Mouse (Mus musculus) CH12.LX (cell line): ENCODE results near the gene Hoxd4. TPM values are rescaled to one million over a fixed set of nuclear protein-coding genes. Genes with fewer than 3 reads are reported as not detected.
A peak's percentile ranks its signal among the peaks of the same experiment; 100 is the strongest.

Experiments
- DNase-seq: peaks from one replicate; pipeline ENCODE4 v3.0.0-alpha.2; 2013; ENCODE audit errors: extremely low read depth
- H3K27ac ChIP-seq: 2 replicates; pipeline ENCODE4 v1.5.1; 2012; ENCODE audit warnings: low read depth, mild to moderate bottlenecking, control low read depth, moderate library complexity; ENCODE audit not compliant: insufficient read depth
- H3K27me3 ChIP-seq: replicated peaks from 2 replicates; pipeline ENCODE3; 2012; ENCODE audit warnings: inconsistent platforms
- H3K36me3 ChIP-seq, 2 experiments: replicated peaks in 1 of 2; 2 replicates each; pipeline versions ENCODE3 to v1.6.1; 2012; ENCODE audit warnings: inconsistent platforms in 1 of 2, low read length in 1 of 2, mild to moderate bottlenecking in 1 of 2, mixed read lengths in 1 of 2, moderate library complexity in 1 of 2; ENCODE audit not compliant: control insufficient read depth in 1 of 2, insufficient read depth in 1 of 2
- H3K4me1 ChIP-seq, 2 experiments: 2 replicates each; pipeline ENCODE4 v1.6.1; 2012; ENCODE audit warnings: inconsistent platforms in 1 of 2, moderate library complexity in 1 of 2; ENCODE audit not compliant: insufficient read depth in 2 of 2, control insufficient read depth in 1 of 2
- H3K4me2 ChIP-seq: 2 replicates; pipeline ENCODE4 v1.6.1; 2012; ENCODE audit warnings: low read depth, mild to moderate bottlenecking, control low read depth; ENCODE audit not compliant: poor library complexity, insufficient read depth, severe bottlenecking
- H3K4me3 ChIP-seq, 3 experiments: fragments of 150-350 bp in 1 of 3; sonication (generic) in 1 of 3; replicated peaks in 1 of 3; 2 replicates each; pipeline versions ENCODE3 to v1.5.1; 2011 to 2012; ENCODE audit warnings: low read depth in 2 of 3, low read length in 2 of 3, mild to moderate bottlenecking in 2 of 3, moderate library complexity in 2 of 3, control low read depth in 1 of 3, improper control_type of control experiment in 1 of 3, inconsistent platforms in 1 of 3, mixed read lengths in 1 of 3; ENCODE audit not compliant: poor library complexity in 1 of 3
- H3K79me2 ChIP-seq: replicated peaks from 2 replicates; pipeline ENCODE4 v1.6.1; 2012; ENCODE audit warnings: mild to moderate bottlenecking, moderate library complexity; ENCODE audit not compliant: control insufficient read depth, poor library complexity, insufficient read depth, severe bottlenecking; ENCODE audit errors: extremely low read depth
- H3K9ac ChIP-seq: 2 replicates; pipeline ENCODE4 v1.6.1; 2012; ENCODE audit warnings: low read depth, mild to moderate bottlenecking, control low read depth, moderate library complexity; ENCODE audit not compliant: insufficient read depth
- H3K9me3 ChIP-seq: replicated peaks from 2 replicates; pipeline ENCODE3; 2012; ENCODE audit warnings: low read length, inconsistent platforms, mixed read lengths
- BHLHE40 ChIP-seq: IDR thresholded peaks from 2 replicates; pipeline ENCODE4 v1.6.1; 2011; ENCODE audit warnings: mild to moderate bottlenecking, low read depth, low read length, improper control_type of control experiment
- CHD1 ChIP-seq: IDR thresholded peaks from 2 replicates; pipeline ENCODE4 v1.6.1; 2012; ENCODE audit warnings: low read depth, low read length, improper control_type of control experiment, inconsistent platforms
- CHD2 ChIP-seq: IDR thresholded peaks from 2 replicates; pipeline ENCODE4 v1.6.1; 2011; ENCODE audit warnings: low read length, improper control_type of control experiment
- CTCF ChIP-seq, 2 experiments: IDR thresholded peaks in 1 of 2; conservative IDR thresholded peaks in 1 of 2; 2 replicates each; pipeline ENCODE4 v1.5.1; 2011 to 2012; ENCODE audit warnings: low read depth in 2 of 2, low read length in 2 of 2, improper control_type of control experiment in 1 of 2, inconsistent platforms in 1 of 2, mild to moderate bottlenecking in 1 of 2, moderate library complexity in 1 of 2
- ELF1 ChIP-seq: IDR thresholded peaks from 2 replicates; pipeline ENCODE4 v1.6.1; 2014; ENCODE audit warnings: low read depth, mild to moderate bottlenecking, inconsistent platforms, low read length, improper control_type of control experiment
- IRF4 ChIP-seq: IDR thresholded peaks from 2 replicates; pipeline ENCODE4 v1.6.1; 2014; ENCODE audit warnings: low read depth, mild to moderate bottlenecking, inconsistent platforms, low read length, improper control_type of control experiment
- JUN ChIP-seq: IDR thresholded peaks from 2 replicates; pipeline ENCODE4 v1.6.1; 2011; ENCODE audit warnings: low read depth, mild to moderate bottlenecking, low read length, improper control_type of control experiment, moderate library complexity; ENCODE audit not compliant: insufficient read depth
- MAZ ChIP-seq: IDR thresholded peaks from 2 replicates; pipeline ENCODE4 v1.6.1; 2012; ENCODE audit warnings: low read depth, mild to moderate bottlenecking, inconsistent platforms, low read length, improper control_type of control experiment, moderate library complexity
- MEF2A ChIP-seq: IDR thresholded peaks from 2 replicates; pipeline ENCODE4 v1.6.1; 2014; ENCODE audit warnings: low read depth, mild to moderate bottlenecking, inconsistent platforms, low read length, improper control_type of control experiment, borderline replicate concordance
- MXI1 ChIP-seq: IDR thresholded peaks from 2 replicates; pipeline ENCODE4 v1.6.1; 2011; ENCODE audit warnings: mild to moderate bottlenecking, low read depth, low read length, improper control_type of control experiment
- MYC ChIP-seq: IDR thresholded peaks from 2 replicates; pipeline ENCODE4 v1.6.1; 2011; ENCODE audit warnings: low read depth, mild to moderate bottlenecking, improper control_type of control experiment, low read length
- NRF1 ChIP-seq: IDR thresholded peaks from 2 replicates; pipeline ENCODE4 v1.6.1; 2014; ENCODE audit warnings: low read depth, mild to moderate bottlenecking, inconsistent platforms, low read length, improper control_type of control experiment, moderate library complexity
- RAD21 ChIP-seq: IDR thresholded peaks from 2 replicates; pipeline ENCODE4 v1.6.1; 2011; ENCODE audit warnings: low read depth, mild to moderate bottlenecking, low read length, improper control_type of control experiment, moderate library complexity
- SMC3 ChIP-seq: IDR thresholded peaks from 2 replicates; pipeline ENCODE4 v1.6.1; 2011; ENCODE audit warnings: low read depth, low read length, improper control_type of control experiment
- ZMIZ1 ChIP-seq: IDR thresholded peaks from 2 replicates; pipeline ENCODE4 v1.6.1; 2012; ENCODE audit warnings: low read depth, mild to moderate bottlenecking, inconsistent platforms, low read length, improper control_type of control experiment
- dilution Hi-C: fragments of 300-500 bp; cut with MboI; formaldehyde crosslinking; loops from 2 replicates; pipeline ENCODE4 v1.14.3; 2020; ENCODE audit warnings: low sequenced_read_pairs; ENCODE audit not compliant: extremely low pct_unique_long_range_greater_than_20kb, extremely low pct_ligation_motif_present
- in situ Hi-C: fragments of 300-500 bp; cut with MboI; formaldehyde crosslinking; loops from 3 replicates; pipeline ENCODE4 v1.14.3; 2019; ENCODE audit warnings: low sequenced_read_pairs, low pct_ligation_motif_present, low pct_unique_long_range_greater_than_20kb, mixed read lengths
- polyA plus RNA-seq: library from polyadenylated mRNA; unstranded; fragments of >175 nt; gene quantifications from 2 replicates; pipeline ENCODE4 v1.2.1, GENCODE M21; 2012; ENCODE audit warnings: low read depth; ENCODE audit not compliant: insufficient read length
- total RNA-seq, 2 experiments: library from RNA; depleted of rRNA; stranded (reverse); fragments of 300-350 nt in 1 of 2; fragments of >200 nt in 1 of 2; gene quantifications; 2 replicates each; pipeline ENCODE4 v1.2.3; 2012 to 2014

The Hoxd4 gene
- total and polyA plus RNA-seq, 3 experiments, result 6.0 to 9.8 (median 6.3) TPM

GRCm38 (mm10) chr2:74733765-74734164, 22.0 kb downstream of the Hoxd4 start:
- H3K4me2 ChIP-seq, result peak overlapping the region; percentile 98
- no peak for TF ChIP-seq MYC
- TF ChIP-seq ZMIZ1, result no peak
- TF ChIP-seq BHLHE40, result no peak
- no peak for TF ChIP-seq MEF2A
- no peak for TF ChIP-seq MXI1
- no peak for TF ChIP-seq CHD2
- TF ChIP-seq, all 38 proteins: peak for 0
- Histone ChIP-seq H3K4me1 (peaks cover 11 to 58% of the 10 kb centered on the region in 2 experiments), H3K27me3 (no peaks in the 10 kb centered on the region), H3K79me2 (peaks cover 16% of the 10 kb centered on the region), H3K9me3 (peaks cover 16% of the 10 kb centered on the region), H3K36me3 (peaks cover 7 to 24% of the 10 kb centered on the region in 2 experiments), H3K4me3 (peak overlapping the region; percentile 7 to 59 (median 21)), H3K27ac (no peak overlapping the region), H3K9ac (peak overlapping the region; percentile 96)
- DNase-seq, result peak; percentile 9
- dilution Hi-C loops, result no loop called here
- in situ Hi-C loops, result no loop called here

- dilution Hi-C loops (no loop called here), in situ Hi-C loops (no loop called here)
- H3K9me3 ChIP-seq, result peaks cover 16% of the 10 kb centered on the region
- H3K4me2 ChIP-seq, result no peak overlapping the region
- peaks cover 7 to 23% of the 10 kb centered on the region in 2 experiments for H3K36me3 ChIP-seq
- H3K79me2 ChIP-seq, result peaks cover 11% of the 10 kb centered on the region; the same call in 1 of the 2 replicates
- H3K4me1 ChIP-seq, result peaks cover 16 to 60% of the 10 kb centered on the region in 2 experiments
- TF ChIP-seq JUN (no peak), IRF4 (no peak), CHD1 (no peak), ELF1 (no peak), SMC3 (no peak), RAD21 (no peak), CTCF (conservative IDR thresholded peaks at IDR 0.05 in 1 of 2, IDR thresholded peaks at IDR 0.05 in 1 of 2; ENCODE audit: low read depth in 2 of 2, low read length in 2 of 2) (no peak), MAZ (no peak), NRF1 (no peak)
- no peak for DNase-seq
- no peaks in the 10 kb centered on the region for H3K27me3 ChIP-seq
- no peak overlapping the region for H3K9ac ChIP-seq
- no peak overlapping the region for H3K27ac ChIP-seq
- no peak overlapping the region for H3K4me3 ChIP-seq
Observed at GRCm38 (mm10) chr2:74734451-74734850, 22.7 kb downstream of the Hoxd4 start.
